Mouse (Mus musculus): ENCODE results near the gene Wnt3a.

DNA sequence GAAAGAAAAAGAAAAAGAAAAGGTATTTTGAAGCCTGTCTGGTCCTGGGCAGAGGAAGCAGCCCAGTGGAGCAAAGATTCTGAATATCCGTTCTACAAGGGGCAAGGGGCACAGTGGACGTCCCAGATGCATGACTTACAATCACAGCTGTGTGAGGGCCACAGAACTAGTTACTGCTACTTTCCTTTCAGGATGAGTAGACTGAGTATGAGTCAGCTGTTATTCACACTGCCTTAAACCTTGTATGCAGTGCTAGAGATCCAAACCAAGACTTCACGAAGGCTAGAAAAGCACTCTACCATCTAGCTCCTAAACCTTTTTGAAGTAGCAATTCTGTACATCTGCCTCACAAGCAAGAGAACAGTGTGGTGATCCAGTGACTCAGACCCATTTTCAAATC is 64.3 kb downstream of the Wnt3a start:
- TF ChIP-seq CTCF (IDR thresholded peaks at IDR 0.05; ENCODE audit: control insufficient read depth, insufficient read depth, low read length) (no peak), POLR2A (IDR thresholded peaks at IDR 0.05; ENCODE audit: borderline replicate concordance, control insufficient read depth, low read depth, low read length) (no peak)

Data from bone marrow, adult 2 months (tissue).